Mouse (Mus musculus): ENCODE results near the gene Psmc4.

Psmc4 gene

DNA sequence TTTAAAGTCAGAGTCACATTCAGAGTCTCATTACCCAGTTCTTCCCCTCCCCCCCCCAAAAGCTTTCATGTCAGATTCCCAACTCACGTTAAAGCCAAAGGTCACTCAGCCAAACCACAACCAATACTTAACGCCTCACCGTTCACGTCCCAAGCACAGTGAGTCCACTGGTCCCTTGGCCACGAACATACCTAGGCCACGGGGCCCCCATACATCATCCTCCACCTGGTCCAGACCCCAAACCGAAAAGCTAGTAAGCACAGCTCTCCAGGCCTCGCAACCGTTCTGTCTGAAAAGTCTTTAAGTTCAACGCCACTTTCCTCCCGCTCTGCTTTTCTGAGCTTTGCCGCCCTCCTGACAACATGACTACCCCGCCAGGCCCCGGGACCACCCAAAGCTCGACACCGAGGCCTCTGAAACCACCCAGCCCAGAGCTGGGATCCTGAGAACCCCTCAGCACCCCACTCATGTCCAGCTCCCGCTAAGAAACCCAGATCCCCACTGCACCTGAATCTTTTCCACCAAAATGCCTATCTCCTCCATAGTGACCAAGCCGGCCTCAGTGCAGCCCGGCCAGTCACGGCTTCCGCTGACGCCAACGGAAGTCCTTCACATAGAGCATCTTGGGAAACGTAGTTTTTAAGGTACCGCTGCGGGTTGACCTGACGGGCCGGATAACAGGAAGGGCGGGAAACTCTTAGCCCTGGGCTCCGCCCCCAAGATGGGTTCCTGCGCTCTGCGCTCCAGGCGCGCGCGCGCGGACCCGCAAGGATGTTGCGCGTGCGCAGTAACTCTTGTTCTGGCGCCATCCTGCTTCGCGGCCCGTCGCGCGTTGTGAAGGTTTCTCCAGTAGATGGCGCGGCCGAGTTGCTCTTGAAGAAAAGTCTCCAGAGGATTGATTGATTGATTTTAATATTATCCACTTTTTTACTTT is at the start of gene Psmc4:
TSS of gene Psmc4 (minus strand) at position 626 of the 934 bp plus-strand sequence.
- peak; percentile 98 for DNase-seq

DNA sequence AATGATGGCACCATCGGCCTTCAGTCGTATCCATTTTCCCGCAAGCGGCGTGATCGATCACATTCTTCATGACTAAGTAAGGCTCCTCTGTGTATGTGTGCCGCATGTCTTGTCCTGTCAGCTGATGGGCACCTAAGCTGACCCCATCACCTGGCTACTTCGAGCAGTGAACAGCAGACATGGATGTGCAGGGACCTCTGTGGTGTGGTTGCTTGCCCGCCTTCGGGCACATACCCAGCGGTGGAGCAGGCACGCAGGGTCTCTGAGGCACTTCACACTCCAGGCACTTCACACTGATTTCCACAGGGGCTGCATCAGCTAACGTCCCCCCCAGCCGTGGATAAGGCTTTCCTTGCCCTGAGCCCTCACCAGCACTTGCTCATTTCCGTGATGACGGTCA is 49.2 kb upstream of the Psmc4 start:
- DNase-seq: no peak

GRCm38 (mm10) chr7:28093541-28093940 is 43.6 kb upstream of the Psmc4 start:
- no peak for DNase-seq

DNA sequence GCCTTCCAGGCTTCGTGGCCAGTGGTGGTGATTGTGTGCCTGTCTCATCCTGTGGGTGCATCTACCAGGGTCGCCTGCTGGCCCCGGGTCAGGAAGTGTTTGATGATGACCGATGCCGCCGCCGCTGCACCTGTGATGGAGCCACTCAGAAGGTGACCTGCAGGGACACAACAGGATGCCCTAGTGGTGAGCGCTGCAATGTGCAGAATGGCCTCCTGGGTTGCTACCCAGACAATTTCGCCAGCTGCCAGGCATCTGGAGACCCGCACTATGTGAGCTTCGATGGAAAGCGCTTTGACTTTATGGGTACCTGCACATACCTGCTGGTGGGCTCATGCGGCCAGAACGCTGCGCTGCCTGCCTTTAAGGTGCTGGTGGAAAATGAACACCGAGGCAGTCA is 36.3 kb upstream of the Psmc4 start:
- no peak for DNase-seq

- peak; percentile 22 for DNase-seq
Measured at GRCm38 (mm10) chr7:28084215-28084614, 34.3 kb upstream of the Psmc4 start.

DNA sequence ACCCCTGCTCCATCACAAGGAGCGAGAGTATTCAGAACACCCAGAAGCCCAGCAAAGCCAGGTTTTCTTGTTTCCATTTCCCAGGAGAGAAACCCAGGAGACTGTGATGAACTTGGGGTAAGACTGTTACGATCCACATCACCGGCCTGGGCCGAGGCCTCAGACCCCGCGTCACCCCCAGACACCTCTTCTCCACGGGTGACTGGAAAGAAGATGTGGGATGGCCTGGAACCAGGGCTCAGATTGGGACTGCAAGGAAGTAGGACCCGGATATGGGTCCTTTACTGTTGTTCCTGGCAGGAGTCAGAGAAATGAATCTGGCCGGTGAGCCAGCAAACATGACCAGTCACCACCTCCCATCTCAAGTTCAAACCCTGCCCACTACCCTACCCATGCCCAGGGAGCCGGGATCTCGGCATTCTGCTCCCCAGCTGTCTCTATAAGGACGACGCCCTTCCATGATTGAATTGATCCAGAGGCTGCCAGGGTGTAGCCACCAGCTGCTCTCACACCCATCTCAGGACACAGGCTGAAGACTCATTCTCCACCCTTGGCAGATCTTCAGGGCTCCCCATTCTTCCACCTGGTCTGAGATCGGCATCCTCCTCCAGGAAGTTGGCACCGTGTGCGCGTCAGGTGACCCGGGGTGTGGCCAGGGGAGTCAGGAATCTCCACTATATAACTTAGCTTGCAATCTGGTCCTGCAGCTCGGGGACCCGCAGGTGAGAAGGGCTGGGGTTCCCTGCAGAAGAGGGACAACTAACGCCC is 20.8 kb upstream of the Psmc4 start, which contains the start of gene Fcgbp:
TSS of gene Fcgbp (plus strand) at position 706 of the 768 bp plus-strand sequence.
- no peak for DNase-seq

DNA sequence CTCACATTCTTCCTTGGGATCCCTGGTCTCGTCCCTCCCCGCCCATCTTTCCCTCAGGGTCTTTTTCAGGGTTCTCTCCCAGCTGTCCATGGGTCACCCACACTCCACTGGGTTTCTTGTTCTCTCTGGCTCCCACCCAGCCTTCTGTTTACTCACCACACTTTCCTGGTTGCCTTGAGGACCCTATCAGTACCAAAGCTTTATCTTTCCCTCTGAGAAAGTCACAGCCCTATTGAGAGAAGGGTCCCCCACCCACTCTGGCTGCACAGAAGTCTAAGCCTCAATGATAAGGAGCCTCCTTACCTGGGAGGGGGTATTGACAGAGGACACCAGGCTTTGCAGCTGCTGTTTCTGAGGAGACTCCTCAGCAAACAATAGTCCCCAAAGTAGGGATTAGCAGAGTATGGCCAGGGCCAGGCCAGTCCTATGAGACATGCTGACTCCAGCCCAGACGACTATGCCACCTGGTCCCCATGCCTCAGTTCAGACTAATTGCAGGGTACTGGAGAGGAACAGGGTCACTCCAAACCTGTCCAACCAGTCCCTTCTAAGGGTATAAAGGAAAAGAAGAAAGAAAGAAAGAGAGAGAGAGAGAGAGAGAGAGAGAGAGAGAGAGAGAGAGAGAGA is 19.8 kb upstream of the Psmc4 start:
- DNase-seq: no peak

DNA sequence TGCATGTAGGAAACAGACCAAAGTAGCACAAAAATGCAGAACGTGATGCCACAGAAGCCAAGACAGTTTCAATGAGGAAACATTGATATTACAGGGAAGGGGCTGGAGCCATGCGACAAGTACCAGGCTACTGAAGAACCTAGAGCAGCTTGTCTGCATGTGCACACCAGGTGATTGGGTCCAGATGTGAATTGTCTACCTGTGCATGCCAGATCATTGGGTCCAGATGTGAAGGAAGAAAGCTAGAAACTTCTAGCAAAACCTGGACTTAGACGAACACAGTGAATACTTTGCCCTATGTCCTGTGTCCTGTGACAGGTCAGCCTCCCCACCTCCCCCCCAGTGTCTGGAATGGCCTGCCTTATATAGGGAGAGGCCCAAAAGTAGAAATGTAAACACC is 18.8 kb upstream of the Psmc4 start:
- DNase-seq: no peak

GRCm38 (mm10) chr7:28059972-28060371 is 10.1 kb upstream of the Psmc4 start:
- DNase-seq: no peak

DNA sequence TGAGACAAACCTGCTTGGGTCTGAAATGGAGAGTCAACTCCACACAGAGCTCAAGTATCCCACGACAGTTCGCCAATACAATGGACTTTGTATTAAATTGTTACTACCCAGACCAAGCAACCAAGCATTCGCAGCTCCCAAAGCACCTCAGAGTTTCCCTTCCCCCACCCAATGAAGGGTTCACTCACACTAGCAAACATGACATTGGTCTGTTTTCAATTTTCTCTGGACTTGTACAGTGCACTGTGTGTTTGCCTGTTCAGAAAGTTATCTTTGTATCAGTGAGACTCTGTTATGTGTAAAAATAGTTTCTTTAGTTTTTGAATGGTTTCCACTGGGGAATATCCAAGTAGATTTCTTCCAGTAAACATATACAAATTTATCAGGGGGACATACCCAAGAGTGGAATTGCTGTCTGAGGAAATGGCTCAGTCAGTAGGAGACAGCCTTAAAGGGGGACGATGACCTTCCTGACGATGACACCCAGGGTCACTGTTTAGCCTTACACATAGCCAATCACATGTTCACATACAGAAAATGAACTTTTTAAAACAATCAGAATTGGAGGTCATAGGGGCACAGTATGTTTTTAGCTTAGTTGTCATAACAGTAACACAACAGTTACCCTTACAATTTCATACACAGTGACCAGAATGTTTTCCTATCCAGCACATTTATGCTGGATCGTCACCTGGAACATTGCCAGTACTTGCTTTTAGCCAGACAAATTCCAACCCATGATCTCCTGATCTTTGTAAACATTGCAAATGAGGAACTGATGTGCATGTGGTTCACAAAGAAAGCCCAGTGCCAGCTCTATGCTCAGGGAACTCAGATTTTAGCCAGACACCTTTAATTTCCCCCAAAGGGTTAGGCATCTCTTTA is 3.4 kb upstream of the Psmc4 start:
- DNase-seq: no peak

DNA sequence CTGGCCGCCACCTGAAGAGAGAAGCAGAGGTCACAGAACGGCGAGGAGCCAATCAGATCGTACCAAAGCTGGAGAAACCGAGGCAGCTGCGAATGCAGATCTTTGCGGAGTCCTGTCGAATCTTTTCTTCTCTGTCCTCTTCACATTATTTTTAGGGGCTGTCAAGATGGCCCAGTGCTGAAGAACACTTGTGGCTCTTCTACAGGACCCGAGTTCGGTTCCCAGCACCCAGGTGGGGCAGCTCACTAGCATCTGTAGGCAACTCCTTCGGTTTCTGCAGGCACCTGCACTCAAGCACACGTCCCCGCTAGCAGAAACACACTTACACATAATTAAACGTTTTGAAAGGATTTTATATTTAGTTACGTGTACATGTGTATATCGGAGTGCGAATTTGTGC is 683 bp upstream of the Psmc4 start:
- no peak for DNase-seq

- no peak for DNase-seq
Measured at GRCm38 (mm10) chr7:28044524-28044923, 5.4 kb downstream of the Psmc4 start.

DNA sequence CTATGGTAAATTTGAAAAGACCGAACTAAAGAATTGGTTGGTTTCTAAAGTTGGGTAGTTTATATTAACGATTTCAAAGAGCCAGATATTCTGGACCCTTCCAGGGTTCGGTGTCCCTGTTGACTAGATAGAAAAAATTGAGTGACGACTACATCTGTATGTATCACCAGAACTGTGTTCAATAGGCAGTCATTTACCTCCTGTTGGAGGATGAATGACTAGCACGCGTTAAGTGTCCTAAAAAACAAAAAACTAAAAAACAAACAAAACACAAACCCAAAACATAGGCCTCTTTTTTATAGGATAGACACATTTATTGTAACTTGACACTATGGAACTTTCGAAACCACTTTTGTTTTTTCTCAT is 35.5 kb downstream of the Psmc4 start:
- DNase-seq: no peak

- DNase-seq: peak; percentile 82
Measured at GRCm38 (mm10) chr7:28013549-28014444, 36.1 kb downstream of the Psmc4 start, which contains the start of gene Zfp850. TSS of gene Zfp850 (minus strand) at chr7:28014115.

DNA sequence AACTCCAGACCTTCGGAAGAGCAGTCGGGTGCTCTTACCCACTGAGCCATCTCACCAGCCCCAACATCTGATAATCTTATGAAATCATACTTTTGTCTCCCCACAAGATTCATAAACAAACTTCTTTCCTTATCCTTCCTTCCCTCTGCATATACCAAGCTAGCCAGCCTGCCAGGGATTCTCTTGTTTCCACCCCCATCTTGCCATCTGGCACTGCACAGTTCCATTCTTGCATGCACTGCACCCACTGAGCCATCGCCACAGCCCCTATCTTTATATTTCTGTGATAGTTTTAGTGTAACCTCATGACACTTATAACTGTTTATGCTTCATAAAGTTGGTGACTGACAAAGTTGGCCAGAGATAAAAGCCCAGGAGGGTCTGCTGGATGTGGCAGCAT is 39.6 kb downstream of the Psmc4 start:
- peak; percentile 27 for DNase-seq

Measured in right cerebral cortex, postnatal 25 days (tissue).